Mouse (Mus musculus) testis, adult 2 months (tissue): ENCODE measurements around the gene Dst.
A peak's percentile ranks its signal among the peaks of the same experiment; 100 is the strongest.

Source experiments
- CTCF ChIP-seq: fragments of 200-500 bp; IDR thresholded peaks from 2 replicates; pipeline ENCODE4 v1.5.1; 2012; ENCODE audit warnings: low read depth, mild to moderate bottlenecking, inconsistent platforms, low read length, moderate library complexity; ENCODE audit not compliant: control insufficient read depth, insufficient read depth, insufficient replicate concordance
- POLR2A ChIP-seq: fragments of 200-500 bp; IDR thresholded peaks from 2 replicates; pipeline ENCODE4 v1.6.1; 2012; ENCODE audit warnings: low read depth, mild to moderate bottlenecking, inconsistent platforms, low read length, moderate library complexity; ENCODE audit not compliant: control insufficient read depth

DNA sequence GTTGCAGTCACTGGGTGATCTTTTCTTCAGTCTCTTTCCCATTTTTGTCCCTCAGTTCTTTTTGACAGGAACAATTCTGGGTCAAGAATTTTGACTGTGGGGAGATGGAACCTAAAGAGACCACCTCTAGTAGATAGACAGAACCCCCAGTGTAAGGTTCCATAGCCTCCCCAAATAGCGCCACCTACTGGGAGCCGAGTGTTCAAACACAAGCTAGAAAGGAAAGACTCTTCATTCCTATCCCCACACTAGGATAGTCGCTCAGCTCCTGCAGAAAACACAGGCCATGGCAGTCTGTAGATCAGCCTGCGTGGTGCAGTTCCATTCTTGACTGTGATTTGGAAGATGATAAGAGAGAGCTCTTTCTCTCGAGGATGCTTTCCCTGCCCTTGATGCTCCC lies 160.3 kb downstream of the Dst start:
- TF ChIP-seq CTCF (peak; percentile 33; the same call in 1 of the 2 replicates), POLR2A (no peak)
